Mouse (Mus musculus) thymus, adult 2 months (tissue): ENCODE data around the gene Rpl21. TPM values are rescaled to one million over a fixed set of nuclear protein-coding genes. Genes with fewer than 3 reads are reported as not detected.
A peak's percentile ranks its signal among the peaks of the same experiment; 100 is the strongest.

ENCODE experiments used
- DNase-seq: peaks from one replicate; pipeline ENCODE4 v3.0.0; 2021
- H3K27ac ChIP-seq: fragments of 200-500 bp; 2 replicates; pipeline ENCODE4 v1.5.1; 2012; ENCODE audit warnings: low read length, control low read depth; ENCODE audit not compliant: control insufficient read depth, insufficient read depth
- H3K27me3 ChIP-seq: fragments of 200-500 bp; 2 replicates; pipeline ENCODE4 v1.6.1; 2012; ENCODE audit warnings: mild to moderate bottlenecking, low read length, moderate library complexity, mixed read lengths; ENCODE audit not compliant: control insufficient read depth, insufficient read depth
- H3K36me3 ChIP-seq: fragments of 200-500 bp; 2 replicates; pipeline ENCODE4 v1.6.1; 2012; ENCODE audit warnings: mild to moderate bottlenecking, low read length, moderate library complexity; ENCODE audit not compliant: control insufficient read depth, insufficient read depth
- H3K4me1 ChIP-seq: fragments of 200-500 bp; replicated peaks from 2 replicates; pipeline ENCODE4 v1.6.1; 2012; ENCODE audit warnings: low read length; ENCODE audit not compliant: control insufficient read depth, insufficient read depth
- H3K4me3 ChIP-seq: fragments of 200-500 bp; 2 replicates; pipeline ENCODE4 v1.5.1; 2012; ENCODE audit warnings: mild to moderate bottlenecking, low read length, control low read depth, moderate library complexity; ENCODE audit not compliant: control insufficient read depth, insufficient read depth
- CTCF ChIP-seq: fragments of 200-500 bp; IDR thresholded peaks from 2 replicates; pipeline ENCODE4 v1.5.1; 2012; ENCODE audit warnings: mild to moderate bottlenecking, control low read depth, low read length, moderate library complexity, borderline replicate concordance; ENCODE audit not compliant: control insufficient read depth, poor library complexity, insufficient read depth; ENCODE audit errors: extremely low read depth
- POLR2A ChIP-seq: fragments of 200-500 bp; IDR thresholded peaks from 2 replicates; pipeline ENCODE4 v1.6.1; 2012; ENCODE audit warnings: mild to moderate bottlenecking, low read length, control low read depth, moderate library complexity; ENCODE audit not compliant: control insufficient read depth, poor library complexity, insufficient read depth; ENCODE audit errors: extremely low read depth
- WGBS: fragments of 180-500 bp; shearing (Covaris S2); methylation state at CpG from one replicate; pipeline ENCODE4 v1.1.7; 2018; 5-methylcytosine and 5-hydroxymethylcytosine counted together
- polyA plus RNA-seq: library from polyadenylated mRNA; depleted of rRNA; stranded (reverse); fragments of >200 nt; gene quantifications from 2 replicates; pipeline ENCODE4 v1.2.3, GENCODE M21; 2012

Rpl21 gene
- polyA plus RNA-seq, 1 experiment: 60.9 TPM

- 89% methylated on average over 5 of the region's 5 CpGs for WGBS
- DNase-seq: no peak
- TF ChIP-seq CTCF (no peak), POLR2A (no peak)
- no peak overlapping the region for H3K4me3 ChIP-seq
- no peak overlapping the region for H3K27ac ChIP-seq
- H3K4me1 ChIP-seq: no peaks in the 10 kb centered on the region
- peaks cover 28% of the 10 kb centered on the region for H3K36me3 ChIP-seq
- H3K27me3 ChIP-seq: no peaks in the 10 kb centered on the region
Measured at GRCm38 (mm10) chr5:146839760-146840159, 7.1 kb downstream of the Rpl21 start.

GRCm38 (mm10) chr5:146840422-146840821 lies 7.7 kb downstream of the Rpl21 start:
- no peak overlapping the region for H3K27ac ChIP-seq
- TF ChIP-seq CTCF (no peak), POLR2A (no peak)
- peaks cover 4% of the 10 kb centered on the region; the same call in 1 of the 2 replicates for H3K27me3 ChIP-seq
- DNase-seq: no peak
- H3K4me3 ChIP-seq: no peak overlapping the region
- H3K36me3 ChIP-seq: peaks cover 22% of the 10 kb centered on the region
- no peaks in the 10 kb centered on the region; the same call in 1 of the 2 replicates for H3K4me1 ChIP-seq
- WGBS: 95% methylated on average over 4 of the region's 4 CpGs

- no peaks in the 10 kb centered on the region; the same call in 1 of the 2 replicates for H3K4me1 ChIP-seq
- peaks cover 8% of the 10 kb centered on the region; the same call in 1 of the 2 replicates for H3K27me3 ChIP-seq
- H3K36me3 ChIP-seq: peaks cover 14% of the 10 kb centered on the region
- 93% methylated on average over 5 of the region's 5 CpGs for WGBS
- no peak for DNase-seq
- TF ChIP-seq CTCF (no peak), POLR2A (no peak)
- no peak overlapping the region for H3K27ac ChIP-seq
- no peak overlapping the region for H3K4me3 ChIP-seq
Measured at GRCm38 (mm10) chr5:146841301-146841700, 8.6 kb downstream of the Rpl21 start.

DNA sequence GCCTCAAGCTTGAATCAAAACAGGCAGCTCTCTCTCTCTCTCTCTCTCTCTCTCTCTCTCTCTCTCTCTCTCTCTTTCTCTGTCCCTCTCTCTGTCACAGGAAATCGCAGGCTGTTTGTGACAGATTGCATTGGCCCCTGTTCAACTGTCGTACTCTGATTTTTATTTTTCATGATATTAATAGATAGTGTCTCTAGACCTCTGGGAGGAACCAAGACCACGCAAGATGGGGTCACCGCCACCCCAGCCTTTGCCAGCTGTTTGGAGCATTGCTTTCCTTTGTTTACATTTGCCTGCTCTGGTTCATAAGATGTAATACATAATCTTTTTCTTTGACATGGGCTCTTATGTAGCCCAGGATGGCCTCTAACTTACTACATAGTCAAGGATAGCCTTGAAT lies 9.3 kb downstream of the Rpl21 start:
- Histone ChIP-seq H3K27ac (no peak overlapping the region), H3K4me3 (no peak overlapping the region), H3K36me3 (peaks cover 7% of the 10 kb centered on the region), H3K4me1 (no peaks in the 10 kb centered on the region; the same call in 1 of the 2 replicates), H3K27me3 (peaks cover 8% of the 10 kb centered on the region; the same call in 1 of the 2 replicates)
- WGBS: 92% methylated on average over 4 of the region's 4 CpGs
- no peak for DNase-seq
- TF ChIP-seq CTCF (no peak), POLR2A (no peak)

GRCm38 (mm10) chr5:146844301-146844941 lies 11.7 kb downstream of the Rpl21 start:
- H3K36me3 ChIP-seq: no peaks in the 10 kb centered on the region
- no peak overlapping the region for H3K27ac ChIP-seq
- DNase-seq: no peak
- no peak overlapping the region for H3K4me3 ChIP-seq
- peaks cover 8% of the 10 kb centered on the region; the same call in 1 of the 2 replicates for H3K27me3 ChIP-seq
- TF ChIP-seq CTCF: no peak
- no peak for TF ChIP-seq POLR2A
- H3K4me1 ChIP-seq: no peaks in the 10 kb centered on the region; the same call in 1 of the 2 replicates
- 30% methylated on average over 6 of the region's 6 CpGs for WGBS

DNA sequence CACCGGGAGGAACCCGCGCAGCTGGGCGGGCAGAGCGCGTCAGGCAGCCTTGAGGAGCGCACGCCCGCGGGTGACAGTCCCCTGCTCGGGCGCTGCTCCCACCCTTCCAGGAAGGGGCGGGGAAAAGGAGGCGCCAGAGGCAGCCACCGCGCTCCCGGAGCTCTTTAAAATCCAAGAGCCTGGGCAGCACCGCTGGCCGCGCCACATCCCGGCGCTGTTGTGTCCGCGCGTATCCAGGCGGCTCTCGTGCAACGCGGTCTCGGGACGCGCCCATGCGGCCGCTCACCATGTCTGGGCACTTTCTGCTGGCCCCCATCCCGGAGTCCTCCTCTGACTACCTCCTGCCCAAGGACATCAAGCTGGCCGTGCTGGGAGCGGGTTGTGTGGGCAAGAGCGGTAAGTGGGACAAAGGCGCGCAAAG lies 12.3 kb downstream of the Rpl21 start, which contains the start of gene Rasl11a:
Gene Rasl11a, plus strand, starts transcription at position 127 of the 421 bp plus-strand sequence.
- Histone ChIP-seq H3K27ac (no peak within 1 kb of the TSS; the same call in 1 of the 2 replicates), H3K36me3 (no peaks in the 10 kb centered on the region), H3K27me3 (peaks cover 8% of the 10 kb centered on the region; the same call in 1 of the 2 replicates), H3K4me1 (no peaks in the 10 kb centered on the region; the same call in 1 of the 2 replicates), H3K4me3 (peak within 1 kb of the TSS; percentile 32)
- TF ChIP-seq POLR2A (no peak), CTCF (no peak)
- no peak for DNase-seq
- WGBS: 1% methylated on average over 39 of the region's 40 CpGs

GRCm38 (mm10) chr5:146846489-146846888 lies 13.8 kb downstream of the Rpl21 start:
- peaks cover 8% of the 10 kb centered on the region; the same call in 1 of the 2 replicates for H3K27me3 ChIP-seq
- no peak overlapping the region for H3K27ac ChIP-seq
- H3K4me3 ChIP-seq: no peak overlapping the region
- TF ChIP-seq POLR2A: no peak
- TF ChIP-seq CTCF: no peak
- H3K36me3 ChIP-seq: no peaks in the 10 kb centered on the region
- no peaks in the 10 kb centered on the region; the same call in 1 of the 2 replicates for H3K4me1 ChIP-seq
- no peak for DNase-seq
- WGBS: 96% methylated on average over 2 of the region's 2 CpGs
